ENCODE assay signal across 8 mouse cellular contexts in the genomic region with DNA sequence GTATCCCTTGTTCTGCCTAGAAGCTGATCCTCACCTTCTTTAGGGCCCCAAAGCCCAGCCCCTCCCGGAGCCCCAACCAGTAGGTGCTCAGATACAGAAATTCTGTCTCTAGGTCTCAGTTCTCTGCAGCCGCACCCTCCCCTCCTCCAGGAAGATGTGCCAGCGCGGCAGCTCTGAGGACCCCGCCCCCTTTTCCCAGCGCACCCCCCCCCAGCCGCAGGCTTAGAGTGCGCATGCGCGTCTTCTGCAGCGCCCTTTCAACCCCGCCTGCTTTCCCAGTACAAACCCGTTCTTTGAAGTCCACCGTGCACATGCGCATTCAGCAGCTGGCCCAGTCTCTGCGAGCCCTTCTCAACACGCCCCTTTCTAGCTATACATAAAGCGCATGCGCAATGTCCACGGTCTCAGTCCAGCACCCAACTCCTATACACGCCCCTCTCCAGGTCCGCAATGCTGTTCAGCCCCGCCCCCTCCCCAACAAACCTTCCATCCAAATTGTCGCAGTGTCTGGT. TPM values are rescaled to one million over a fixed set of nuclear protein-coding genes. Genes with fewer than 3 reads are reported as not detected.
DNase-seq lines count a peak whose midpoint lies in the region; ATAC-seq lines count a peak whose summit lies in the region.

No protein-coding gene starts in this region.

- peak; percentile 65 to 66 for DNase-seq in adrenal gland, adult 18-20 months (ENCODE audit: low spot score in 2 of 2)
- peak; percentile 97 for DNase-seq in embryo, embryonic 10 days (ENCODE audit: low spot score)
- peak; percentile 85 for DNase-seq in gastrocnemius, postnatal 25 days
- peak; percentile 87 to 88 for DNase-seq in left cerebral cortex, adult 9 months (ENCODE audit: low spot score in 2 of 2)
- peak; percentile 94 to 95 for DNase-seq in right cerebral cortex, postnatal 10 days (ENCODE audit: low spot score in 2 of 2)
- peak; percentile 90 for DNase-seq in urinary bladder, postnatal 14 days (ENCODE audit: low spot score)

- H3K4me3 ChIP-seq in megakaryocyte, embryonic 14.5 days (replicated peaks): peak overlapping the region; percentile 92

- no peaks in the 10 kb centered on the region for H3K9me3 ChIP-seq in megakaryocyte, embryonic 14.5 days

- peaks cover 10% of the 10 kb centered on the region for H3K27me3 ChIP-seq in megakaryocyte, embryonic 14.5 days (replicated peaks)

- peak; percentile 79 for ATAC-seq in inflammation-experienced regulatory T-cells, adult 6 months

- H3K4me1 ChIP-seq in megakaryocyte, embryonic 14.5 days: peaks cover 26% of the 10 kb centered on the region

- peaks cover 39% of the 10 kb centered on the region for H3K36me3 ChIP-seq in megakaryocyte, embryonic 14.5 days (replicated peaks; ENCODE audit: low read length)

RNA-seq across cellular contexts. Expression of a gene that starts 1.3 kb away (rescaled TPM):
- 10 to 100 TPM; 65.3 to 90.0 TPM for total RNA-seq in adrenal gland, adult 18-20 months (2021)
- 10 to 100 TPM; 24.8 to 36.2 TPM for total RNA-seq in gastrocnemius, postnatal 25 days (2021)
- polyA plus RNA-seq in inflammation-experienced regulatory T-cells, adult 6 months (2017; shearing (Covaris generic)): 10 to 100 TPM; 14.3 to 39.7 (median 19.2) TPM
- polyA plus RNA-seq in megakaryocyte, embryonic 14.5 days (2012; ENCODE audit: insufficient read depth, low replicate concordance): 107 and 145 TPM in 2 replicates

Comparison
In these comparisons a context has a peak if more than half of its experiments do, and no peak if none do; other contexts are left out.
1. Peak in every context shown above with its lines: DNase-seq, ATAC-seq and H3K4me3 ChIP-seq.